Mouse (Mus musculus): ENCODE results near the gene Plp2. TPM values are rescaled to one million over a fixed set of nuclear protein-coding genes. Genes with fewer than 3 reads are reported as not detected.

The Plp2 gene
- 10 to 100 TPM; 78.2 to 91.8 TPM for total RNA-seq (2023)

DNA sequence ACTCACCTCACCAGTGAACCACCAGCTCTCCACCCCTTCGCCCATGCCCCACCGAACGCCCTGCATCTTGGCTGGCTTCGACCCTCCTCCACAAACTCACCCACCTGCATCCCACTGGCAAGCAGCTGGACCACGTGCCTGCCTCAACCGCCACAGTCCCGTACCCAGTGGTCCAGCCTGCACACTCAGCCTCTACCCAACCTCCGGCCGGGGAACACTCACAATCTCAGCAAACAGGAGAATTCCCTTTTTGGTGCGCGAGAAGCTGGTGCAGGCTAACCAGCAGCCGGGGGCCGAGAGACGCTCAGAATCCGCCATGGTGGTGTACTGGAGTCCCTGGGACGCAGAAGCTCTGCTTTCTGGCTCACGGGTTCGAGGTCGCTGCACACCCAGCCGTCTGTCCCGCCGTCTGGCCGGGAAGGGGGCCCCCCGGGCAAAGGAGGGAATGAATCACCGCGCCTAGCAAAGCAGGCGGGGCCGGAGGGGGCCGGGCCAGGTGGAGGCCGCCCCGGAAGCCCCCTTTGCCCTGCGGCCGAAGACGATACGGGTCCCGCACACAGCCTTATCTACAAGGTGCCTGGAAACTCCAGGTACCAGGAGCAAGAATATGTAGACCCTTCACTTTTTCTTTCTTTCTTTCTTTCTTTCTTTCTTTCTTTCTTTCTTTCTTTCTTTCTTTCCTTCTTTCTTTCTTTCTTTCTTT lies at the start of gene Plp2:
Plp2 (minus strand) TSS at position 470 of the 703 bp plus-strand sequence.

DNA sequence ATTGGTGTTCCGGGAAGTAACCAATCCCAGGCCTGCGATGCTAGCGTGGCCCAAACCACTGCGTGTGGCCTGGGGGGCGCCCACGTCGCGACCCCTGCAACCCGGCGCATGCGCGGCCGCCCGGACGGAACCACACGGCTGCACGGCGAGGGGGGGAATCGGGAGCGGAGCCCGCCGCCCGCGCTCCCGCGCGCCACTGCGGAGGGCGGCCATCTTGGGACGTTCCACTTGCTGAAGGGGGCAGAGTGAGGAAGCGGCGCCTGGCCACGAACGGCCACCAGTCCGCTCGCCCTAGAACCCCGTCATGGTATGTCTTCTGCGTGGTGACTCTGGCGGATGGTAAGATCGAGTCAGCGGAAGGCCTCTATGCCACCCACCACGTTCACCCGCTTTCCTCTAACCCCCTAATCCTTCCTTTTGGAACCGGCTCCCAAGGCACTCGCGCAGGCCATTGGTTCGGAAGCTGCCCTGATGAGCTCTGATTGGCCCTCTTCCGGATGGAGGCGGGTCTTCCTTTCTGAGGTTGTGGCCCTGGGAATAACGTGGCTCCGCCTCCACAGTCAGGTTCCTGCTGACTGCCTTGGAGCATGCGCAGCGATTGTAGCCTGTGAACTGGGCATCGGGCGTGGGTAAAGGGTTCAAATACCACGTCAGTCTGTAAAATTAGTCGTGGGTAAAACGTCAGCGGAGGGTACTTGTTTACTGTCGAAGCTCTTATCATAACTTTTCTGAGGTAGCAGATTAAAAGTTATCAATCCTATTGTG lies 43.1 kb upstream of the Plp2 start, which contains the start of gene Wdr45:
Wdr45 (plus strand) TSS at position 199 of the 765 bp plus-strand sequence.

DNA sequence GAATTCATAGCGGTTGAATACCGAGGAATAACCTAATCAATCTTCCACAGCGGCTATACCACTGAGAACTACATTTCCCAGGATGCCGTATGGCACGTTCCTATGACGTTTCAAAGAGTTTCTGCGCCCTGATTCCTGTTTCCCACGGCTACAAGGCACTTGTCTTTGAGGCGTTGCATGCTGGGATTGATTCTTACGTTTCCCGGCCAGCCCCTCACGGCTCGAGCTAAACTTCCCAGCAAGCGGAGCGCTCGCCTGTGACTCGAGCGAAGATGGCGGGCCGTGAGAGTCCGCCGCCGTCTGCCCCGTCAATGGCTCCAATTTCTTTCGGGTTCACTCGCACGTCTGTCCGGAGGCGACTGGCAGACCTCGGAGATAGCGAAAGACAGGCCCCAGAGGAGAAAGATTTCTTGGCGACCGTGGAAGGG lies 25.8 kb upstream of the Plp2 start, which contains the start of gene Gpkow:
Gpkow (plus strand) TSS at position 178 of the 428 bp plus-strand sequence.

DNA sequence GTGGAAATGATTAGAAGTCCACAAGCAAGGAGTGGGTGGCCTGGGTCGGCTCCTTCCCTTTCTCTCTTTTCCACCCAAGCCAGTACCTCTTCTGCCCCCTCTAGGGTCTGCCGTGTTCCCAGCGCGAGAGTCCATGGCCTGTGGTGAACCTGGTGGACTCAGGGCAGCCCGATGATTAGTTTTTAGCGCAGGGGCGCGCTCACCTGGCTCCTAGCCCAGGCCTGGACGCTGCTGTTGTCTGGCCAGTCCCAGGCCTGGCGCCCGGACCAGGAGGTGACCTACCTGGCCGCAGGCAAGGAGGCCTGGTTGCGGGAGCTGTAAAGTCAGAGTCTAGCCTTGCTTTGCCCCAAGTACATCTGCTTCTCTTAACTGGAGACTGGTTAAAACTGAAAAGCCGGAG lies 9.7 kb upstream of the Plp2 start, which contains the start of gene Magix:
Magix (minus strand) TSS at position 388 of the 400 bp plus-strand sequence.

DNA sequence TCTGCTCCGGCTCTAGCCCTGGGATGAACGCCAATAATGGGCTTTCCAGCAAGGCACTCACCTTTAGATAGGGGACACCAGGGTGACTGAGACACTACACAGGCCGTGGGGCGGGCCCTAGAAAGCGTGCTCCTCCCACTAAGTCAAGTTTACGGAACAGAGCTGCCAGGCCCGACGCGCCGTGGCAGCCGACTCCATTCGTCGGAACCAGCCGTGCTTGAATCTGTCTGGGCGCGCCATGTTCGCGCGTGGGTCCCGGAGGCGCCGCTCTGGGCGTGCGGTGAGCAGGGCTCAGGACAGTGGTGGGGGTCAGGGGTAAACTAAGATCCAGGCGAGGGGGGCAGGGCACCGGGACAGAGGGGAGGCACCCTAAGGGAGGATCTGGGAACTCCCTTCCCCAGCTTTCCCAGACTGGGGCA lies 14.0 kb downstream of the Plp2 start, which contains the start of gene Prickle3:
Prickle3 (plus strand) TSS at position 40 of the 419 bp plus-strand sequence.

DNA sequence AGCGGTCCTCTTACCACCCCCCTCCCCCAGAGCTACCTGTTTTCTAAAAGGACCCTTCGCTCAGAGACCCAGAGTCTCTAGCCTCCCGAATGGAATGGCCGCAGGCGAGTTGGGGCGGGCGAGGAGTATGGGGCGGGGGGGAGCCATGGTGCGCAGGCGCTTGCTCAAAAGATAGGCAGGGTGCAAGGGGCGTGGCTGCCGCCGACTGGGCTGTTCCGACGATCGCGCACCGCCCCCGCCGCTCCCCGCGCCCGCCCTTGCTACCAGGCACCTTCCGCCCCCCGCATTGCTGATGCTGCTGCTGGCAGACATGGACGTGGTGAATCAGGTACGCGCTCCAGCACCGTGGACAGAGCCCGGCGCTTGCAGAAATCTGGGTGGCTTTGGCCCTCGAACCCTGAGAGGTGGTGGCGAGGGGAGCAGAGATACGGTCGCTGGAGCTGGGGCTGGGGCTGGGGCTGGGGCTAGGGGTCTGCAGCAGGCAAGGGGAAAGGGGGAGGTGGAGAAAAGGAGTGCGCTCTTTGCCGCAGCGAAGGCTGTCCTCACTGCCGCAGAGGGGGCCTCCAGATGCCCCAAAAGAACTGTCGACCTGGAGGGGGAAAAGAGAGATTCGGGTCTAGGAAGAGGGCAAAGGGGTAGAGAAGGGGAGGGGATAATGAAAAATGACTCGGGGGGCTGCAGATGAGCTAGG lies 32.6 kb downstream of the Plp2 start, which contains the start of gene Syp:
Syp (plus strand) TSS at position 71 of the 691 bp plus-strand sequence.

Other genes with a start within 250 kb of the Plp2 start
- gene Foxp3, start 97.7 kb downstream of the Plp2 start, total RNA-seq (2023): not detected
- gene Ppp1r3f, start 97.1 kb downstream of the Plp2 start, total RNA-seq (2023): 1 to 10 TPM; 1.6 to 2.0 TPM
- 10 to 100 TPM; 23.4 to 28.8 TPM for gene Ccdc22, start 65.9 kb downstream of the Plp2 start, total RNA-seq (2023)
- gene Cacna1f, start 64.3 kb downstream of the Plp2 start, total RNA-seq (2023): under 1 TPM; 0.47 to 0.49 TPM
- gene Syp, start 32.9 kb downstream of the Plp2 start, total RNA-seq (2023): 1 to 10 TPM in 1 of 2 experiments, not detected in 1; 1.0 TPM
- 10 to 100 TPM; 22.3 to 26.5 TPM for gene Prickle3, start 14.1 kb downstream of the Plp2 start, total RNA-seq (2023)
- not detected for gene Magix, start 9.9 kb upstream of the Plp2 start, total RNA-seq (2023)
- 10 to 100 TPM; 38.6 to 45.8 TPM for gene Gpkow, start 25.7 kb upstream of the Plp2 start, total RNA-seq (2023)
- 10 to 100 TPM; 42.0 to 42.8 TPM for gene Wdr45, start 42.9 kb upstream of the Plp2 start, total RNA-seq (2023)
- not detected for gene Gm45208, start 50.9 kb upstream of the Plp2 start, total RNA-seq (2023)
- gene Praf2, start 57.0 kb upstream of the Plp2 start, total RNA-seq (2023): 10 to 100 TPM in 1 of 2 experiments, 1 to 10 TPM in 1; 8.2 to 10.6 TPM
- gene Ccdc120, start 79.5 kb upstream of the Plp2 start, total RNA-seq (2023): not detected
- 100 to 1,000 TPM; 109 to 115 TPM for gene Tfe3, start 91.2 kb upstream of the Plp2 start, total RNA-seq (2023)
- gene Gripap1, start 118.4 kb upstream of the Plp2 start, total RNA-seq (2023): 100 to 1,000 TPM; 114 to 122 TPM
- gene Kcnd1, start 150.9 kb upstream of the Plp2 start, total RNA-seq (2023): 1 to 10 TPM; 2.0 to 5.9 TPM
- 100 to 1,000 TPM; 147 to 152 TPM for gene Otud5, start 170.0 kb upstream of the Plp2 start, total RNA-seq (2023)
- gene Pim2, start 206.9 kb upstream of the Plp2 start, total RNA-seq (2023): 1 to 10 TPM; 7.1 to 7.2 TPM
- 10 to 100 TPM; 30.2 to 34.2 TPM for gene Slc35a2, start 212.6 kb upstream of the Plp2 start, total RNA-seq (2023)
- gene Pqbp1, start 227.9 kb upstream of the Plp2 start, total RNA-seq (2023): 10 to 100 TPM; 40.6 to 46.7 TPM
- 10 to 100 TPM; 28.4 to 31.2 TPM for gene Timm17b, start 228.0 kb upstream of the Plp2 start, total RNA-seq (2023)
- gene Gm10491, start 236.4 kb upstream of the Plp2 start, total RNA-seq (2023): not detected
- gene Gm10490, start 238.2 kb upstream of the Plp2 start, total RNA-seq (2023): not detected
- not detected for gene Pcsk1n, start 248.4 kb upstream of the Plp2 start, total RNA-seq (2023)